Mouse (Mus musculus): ENCODE measurements around the gene Helq.

DNA sequence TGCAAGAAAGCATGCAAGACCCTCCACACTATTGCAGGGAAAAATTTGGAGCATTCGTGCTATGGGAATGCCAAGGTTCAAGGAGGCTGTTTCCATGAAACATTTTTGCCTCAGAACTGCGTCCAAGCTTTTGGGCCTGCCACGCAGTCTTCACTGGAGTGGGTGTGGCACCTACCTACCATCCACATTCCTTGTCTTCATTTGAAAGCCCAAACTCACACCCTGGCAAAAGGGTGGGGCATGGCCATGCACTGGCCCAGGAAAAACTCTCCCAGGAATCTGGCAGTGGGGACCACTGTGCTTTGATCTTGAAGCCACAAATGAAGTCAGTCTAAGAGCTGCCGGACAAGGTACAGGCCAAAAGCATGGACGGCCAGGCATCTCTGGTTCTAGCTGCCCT lies 40.3 kb downstream of the Helq start:
- TF ChIP-seq POLR2A (IDR thresholded peaks at IDR 0.05; ENCODE audit: low read depth, low read length) (no peak), CTCF (IDR thresholded peaks at IDR 0.05; ENCODE audit: borderline replicate concordance, insufficient read depth, low read length) (no peak)

Measured in embryonic fibroblast, embryonic 13.5 days (primary cell).